In the genomic region with DNA sequence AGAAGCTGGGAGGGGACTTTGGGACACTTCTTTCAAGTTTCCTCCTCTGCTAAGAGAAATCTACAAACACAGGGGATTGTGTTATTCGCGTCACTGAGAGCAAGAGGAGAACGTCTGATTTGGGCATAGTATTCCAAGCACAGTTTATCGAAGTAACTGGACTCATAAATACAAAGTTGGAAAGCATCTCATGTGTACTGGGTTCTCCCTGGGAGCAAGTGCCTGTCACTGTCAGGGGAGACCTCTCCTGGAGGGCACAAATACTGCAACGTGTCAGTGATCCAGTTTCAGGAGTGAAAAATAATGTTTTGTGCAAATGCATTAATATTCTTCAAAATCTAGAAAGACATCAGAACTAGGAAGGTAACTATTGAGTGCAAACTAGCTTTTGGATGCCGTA, we compare ENCODE assay signal across 9 mouse cellular contexts. TPM values are rescaled to one million over a fixed set of nuclear protein-coding genes. Genes with fewer than 3 reads are reported as not detected.
DNase-seq lines count a peak whose midpoint lies in the region; ATAC-seq and TF ChIP-seq lines count a peak whose summit lies in the region.
"Had no signal": no experiment of that assay in that cellular context is flagged by ENCODE, and none has a peak within 500 bp of the region (broad histone marks: within the 10 kb centered on the region; RNA-seq: fewer than 3 reads in every experiment).

No protein-coding gene starts in this region.

- peak; percentile 27 for DNase-seq in ovary, postnatal 14 days (ENCODE audit: low spot score)
- DNase-seq in ovary, postnatal 10 days (ENCODE audit: low spot score), result no peak
- DNase-seq in Patski (ENCODE audit: low read depth, low spot score), result no peak
- DNase-seq in embryonic facial prominence, embryonic 14.5 days (ENCODE audit: low spot score), result peak; percentile 56
- peak; percentile 12 for DNase-seq in heart, postnatal 25 days (ENCODE audit: low spot score)
- peak; percentile 44 for DNase-seq in limb, embryonic 11.5 days (ENCODE audit: low spot score)

- H3K4me3 ChIP-seq in embryonic facial prominence, embryonic 14.5 days (ENCODE audit: low read depth, low read length), result peak overlapping the region; percentile 52
- H3K4me3 ChIP-seq in limb, embryonic 11.5 days (ENCODE audit: low read depth, low read length), result peak overlapping the region; percentile 42
- H3K4me3 ChIP-seq in midbrain, embryonic 12.5 days, result peak overlapping the region; percentile 50

- no peak overlapping the region for H3K27ac ChIP-seq in embryonic facial prominence, embryonic 14.5 days (replicated peaks; ENCODE audit: low read depth, low read length)
- H3K27ac ChIP-seq in limb, embryonic 11.5 days (replicated peaks; ENCODE audit: low read depth, low read length), result no peak overlapping the region
- H3K27ac ChIP-seq in midbrain, embryonic 12.5 days (replicated peaks), result no peak overlapping the region

- in situ Hi-C loops in Patski (cut with MboI; ENCODE audit: low pct_unique_long_range_greater_than_20kb), result loop anchor here (5.0 to 25.0 kb wide), 5 partner anchors 132 to 1008 kb away; a partner anchor contains a TSS

- CTCF ChIA-PET in Patski (lab: Charles Lee), result interaction anchor here (0.7 to 2.7 kb wide), 39 partner anchors 9 to 632 kb away, joined by 3 to 17 read pairs (median 4); a partner anchor contains a TSS

- TF ChIP-seq CTCF in Patski (IDR thresholded peaks at IDR 0.05), result peak; percentile 67

- peak overlapping the region; percentile 87 for H3K4me2 ChIP-seq in embryonic facial prominence, embryonic 14.5 days (ENCODE audit: low read depth, low read length)
- peak overlapping the region; percentile 87 for H3K4me2 ChIP-seq in limb, embryonic 11.5 days (ENCODE audit: low read depth, severe bottlenecking)
- peak overlapping the region; percentile 88 for H3K4me2 ChIP-seq in midbrain, embryonic 12.5 days (replicated peaks)

- no peaks in the 10 kb centered on the region for H3K36me3 ChIP-seq in embryonic facial prominence, embryonic 14.5 days (ENCODE audit: control insufficient read depth, insufficient read depth, low read length)
- H3K36me3 ChIP-seq in limb, embryonic 11.5 days (ENCODE audit: control insufficient read depth, insufficient read depth, low read length), result no peaks in the 10 kb centered on the region
- H3K36me3 ChIP-seq in midbrain, embryonic 12.5 days, result no peaks in the 10 kb centered on the region

- peaks cover 3% of the 10 kb centered on the region; the same call in 1 of the 2 replicates for H3K4me1 ChIP-seq in embryonic facial prominence, embryonic 14.5 days (ENCODE audit: control insufficient read depth, insufficient read depth, low read length)
- H3K4me1 ChIP-seq in limb, embryonic 11.5 days (ENCODE audit: control insufficient read depth, insufficient read depth, low read length), result peaks cover 3% of the 10 kb centered on the region; the same call in 1 of the 2 replicates
- peaks cover 8% of the 10 kb centered on the region for H3K4me1 ChIP-seq in midbrain, embryonic 12.5 days

- H3K9ac ChIP-seq in embryonic facial prominence, embryonic 14.5 days (ENCODE audit: low read depth, low read length), result peak overlapping the region; percentile 63
- no peak overlapping the region for H3K9ac ChIP-seq in limb, embryonic 11.5 days (ENCODE audit: low read length)
- no peak overlapping the region; the same call in 1 of the 2 replicates for H3K9ac ChIP-seq in midbrain, embryonic 12.5 days (replicated peaks)

- H3K27me3 ChIP-seq in Patski, result peaks cover 13% of the 10 kb centered on the region
- H3K27me3 ChIP-seq in embryonic facial prominence, embryonic 14.5 days (replicated peaks; ENCODE audit: control insufficient read depth, insufficient read depth, low read length), result no peaks in the 10 kb centered on the region
- no peaks in the 10 kb centered on the region for H3K27me3 ChIP-seq in limb, embryonic 11.5 days (ENCODE audit: control insufficient read depth, insufficient read depth, low read length)
- 0 out of 2 replicates have a peak, but pooled peaks cover 4% of the 10 kb centered on the region for H3K27me3 ChIP-seq in midbrain, embryonic 12.5 days

- H3K9me3 ChIP-seq in embryonic facial prominence, embryonic 14.5 days (ENCODE audit: control insufficient read depth, low read length), result no peaks in the 10 kb centered on the region
- no peaks in the 10 kb centered on the region for H3K9me3 ChIP-seq in limb, embryonic 11.5 days (ENCODE audit: control insufficient read depth, low read length)
- no peaks in the 10 kb centered on the region for H3K9me3 ChIP-seq in midbrain, embryonic 12.5 days

- intact Hi-C loops in heart, postnatal 25 days (cut with DNase I), result loop anchor here (5.0 to 10.0 kb wide), 2 partner anchors 362 to 570 kb away; no protein-coding TSS in a partner anchor

- peak; percentile 74 for ATAC-seq in Patski
- peak; percentile 66; the same call in 1 of the 2 replicates for ATAC-seq in embryonic facial prominence, embryonic 14.5 days (ENCODE audit: low read depth)
- ATAC-seq in limb, embryonic 11.5 days (ENCODE audit: insufficient number of reproducible peaks, low FRiP score, low TSS enrichment, low read depth), result no peak
- no peak for ATAC-seq in midbrain, embryonic 12.5 days (ENCODE audit: low FRiP score, low read depth)
- no peak for ATAC-seq in erythroid progenitor cell, adult 5-6 weeks (replicated peaks; ENCODE audit: low FRiP score, poor library complexity, severe bottlenecking)

- POLR2A ChIA-PET in Patski (lab: Charles Lee), result no interaction called here

- 19% methylated on average over 6 of the region's 6 CpGs for WGBS in embryonic facial prominence, embryonic 14.5 days
- 28% methylated on average over 6 of the region's 6 CpGs for WGBS in limb, embryonic 11.5 days
- 26% methylated on average over 6 of the region's 6 CpGs for WGBS in midbrain, embryonic 12.5 days

RNA-seq across cellular contexts. Expression of a gene that starts 27.9 kb away (rescaled TPM):
- not detected for polyA plus RNA-seq in Patski (2021)
- not detected in 2 replicates for polyA plus RNA-seq in embryonic facial prominence, embryonic 14.5 days (2014; fragmentation: Nextera tagmentation; extraction: Ambion mirVana)
- total RNA-seq in heart, postnatal 25 days (2021), result not detected
- not detected in 2 replicates for polyA plus RNA-seq in limb, embryonic 11.5 days (2014; fragmentation: Nextera tagmentation; extraction: Ambion mirVana)
- not detected in 2 replicates for polyA plus RNA-seq in midbrain, embryonic 12.5 days (2016; fragmentation: Nextera tagmentation; extraction: Ambion mirVana)
- not detected in 2 replicates for total RNA-seq in erythroid progenitor cell, adult 5-6 weeks (2015; ENCODE audit: low replicate concordance)
- not detected in 2 replicates for total RNA-seq in erythroid progenitor cell, adult 5-6 weeks (2017; ENCODE audit: low replicate concordance)
- polyA plus RNA-seq: frontal cortex, adult 2 months had no signal

Comparison
In these comparisons a context has a peak if more than half of its experiments do, and no peak if none do; other contexts are left out.
1. DNase-seq: peak in ovary, postnatal 14 days (single experiment), embryonic facial prominence, embryonic 14.5 days (single experiment), heart, postnatal 25 days (single experiment) and limb, embryonic 11.5 days (single experiment); none in ovary, postnatal 10 days (single experiment) and Patski (single experiment).
2. ATAC-seq: peak in Patski (single experiment) and embryonic facial prominence, embryonic 14.5 days (single experiment); none in limb, embryonic 11.5 days (single experiment), midbrain, embryonic 12.5 days (single experiment) and erythroid progenitor cell, adult 5-6 weeks (single experiment).
3. Peak in every context shown above with its lines, with median percentiles within 50 percentile points of each other: H3K4me2 ChIP-seq and H3K4me3 ChIP-seq.